Mouse (Mus musculus) kidney, adult 2 months (tissue): Measurements from ENCODE around the gene Ak2.

ENCODE experiments used
- CTCF ChIP-seq: fragments of 200-500 bp; conservative IDR thresholded peaks from 2 replicates; pipeline ENCODE4 v1.5.1; 2011; ENCODE audit warnings: low read depth, mild to moderate bottlenecking, control low read depth, low read length, moderate library complexity, mixed read lengths; ENCODE audit not compliant: insufficient read depth, insufficient read length
- POLR2A ChIP-seq: fragments of 200-500 bp; IDR thresholded peaks from one replicate; pipeline ENCODE4 v1.6.1; 2011; ENCODE audit warnings: low read depth, low read length, control low read depth

DNA sequence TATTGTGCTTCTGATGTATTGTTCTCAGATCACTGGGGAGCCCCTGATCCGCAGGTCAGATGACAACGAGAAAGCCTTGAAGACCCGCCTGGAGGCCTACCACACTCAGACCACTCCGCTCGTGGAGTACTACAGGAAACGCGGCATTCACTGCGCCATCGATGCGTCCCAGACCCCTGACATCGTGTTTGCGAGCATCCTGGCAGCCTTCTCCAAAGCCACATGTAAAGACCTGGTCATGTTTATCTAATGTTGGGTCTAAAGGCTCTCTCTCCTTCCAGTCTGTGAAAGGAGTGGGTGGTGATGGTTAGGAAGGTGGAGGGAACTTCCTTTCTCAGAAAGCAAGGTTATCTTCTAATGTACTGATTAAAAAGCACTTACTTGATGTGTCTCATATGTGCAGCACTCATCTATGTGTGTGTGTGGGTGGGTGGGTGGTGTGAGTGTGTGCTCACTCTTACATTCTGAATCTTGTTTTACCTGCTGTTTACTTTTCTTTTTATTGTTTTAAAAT lies 16.3 kb downstream of the Ak2 start:
- TF ChIP-seq CTCF (no peak), POLR2A (no peak)
